Mouse (Mus musculus): ENCODE measurements around the gene Tekt4.

GRCm38 (mm10) chr17:25516315-25516714, 61.9 kb downstream of the Tekt4 start:
- TF ChIP-seq CTCF (conservative IDR thresholded peaks at IDR 0.05; ENCODE audit: low read length): no peak
- no peak for TF ChIP-seq POU5F1 (IDR thresholded peaks at IDR 0.05; ENCODE audit: borderline replicate concordance, low read length)
